Mouse (Mus musculus) adipose tissue, adult 10 weeks (tissue): ENCODE measurements around the gene Blcap. TPM values are rescaled to one million over a fixed set of nuclear protein-coding genes. Genes with fewer than 3 reads are reported as not detected.

ENCODE experiments used
- polyA plus RNA-seq: library from polyadenylated mRNA; stranded (reverse); fragments of 350-450 nt; fragmentation: Illumina TruSeq; extraction: RNeasy Lipid Tissue Mini Kit (QIAGEN cat#74804); gene quantifications from one replicate; pipeline ENCODE4 v1.2.3, GENCODE M21; 2014; ENCODE audit warnings: low read depth, low replicate concordance

The Blcap gene
- 80.5 TPM for polyA plus RNA-seq

GRCm38 (mm10) chr2:157571224-157571832 lies at the start of gene Blcap:
Blcap (minus strand) TSS chr2:157571274.

DNA sequence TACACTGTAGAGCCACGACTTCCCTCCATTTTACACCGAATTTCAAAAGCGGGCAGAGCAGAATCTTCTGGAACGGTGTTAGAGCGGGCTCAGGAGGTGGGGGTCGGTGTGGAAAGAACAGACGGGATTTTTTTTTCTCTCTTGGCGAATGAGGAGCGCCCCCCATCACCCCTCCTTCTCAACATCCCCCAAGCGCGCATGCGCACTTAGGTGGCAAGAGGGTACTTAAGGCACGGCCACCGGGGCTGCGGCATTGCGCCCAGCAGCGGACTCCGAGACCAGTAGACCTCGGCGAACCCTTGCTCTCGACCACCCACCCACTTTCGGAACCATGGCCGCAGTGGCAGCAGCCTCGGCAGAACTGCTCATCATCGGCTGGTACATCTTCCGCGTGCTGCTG lies 11.2 kb downstream of the Blcap start, which contains the start of gene Nnat:
Gene Nnat, plus strand, starts transcription at position 221 of the 400 bp plus-strand sequence.

Other genes starting within 250 kb of the Blcap start
- gene Ghrh, start 223.8 kb downstream of the Blcap start, polyA plus RNA-seq: not detected
- gene Manbal, start 203.7 kb downstream of the Blcap start, polyA plus RNA-seq: 51.1 TPM
- gene Src, start 152.8 kb downstream of the Blcap start, polyA plus RNA-seq: 23.5 TPM
- 1,213 TPM for gene Nnat, start 11.2 kb downstream of the Blcap start, polyA plus RNA-seq
- 16.8 TPM for gene Ctnnbl1, start 166.1 kb upstream of the Blcap start, polyA plus RNA-seq